In the genomic region with DNA sequence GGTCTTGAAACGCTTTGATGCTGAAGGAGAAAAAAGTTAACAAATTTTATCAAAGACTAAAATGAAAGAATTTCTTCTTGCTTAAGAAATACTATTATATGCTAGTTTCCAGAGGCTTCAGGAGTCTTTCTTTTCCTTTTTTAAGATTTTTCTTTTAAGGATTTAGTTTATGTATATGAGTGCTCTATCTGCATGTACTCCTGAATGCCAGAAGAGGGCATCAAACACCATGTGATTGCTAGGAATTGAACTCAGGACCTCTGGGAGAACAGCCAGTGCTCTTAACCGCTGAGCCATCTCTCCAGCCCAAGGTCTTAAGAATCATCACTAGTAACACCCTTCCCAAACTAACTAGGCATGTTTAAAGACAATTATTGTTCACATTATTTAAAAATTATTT, we compare ENCODE assay signal across 36 mouse cellular contexts. TPM values are rescaled to one million over a fixed set of nuclear protein-coding genes. Genes with fewer than 3 reads are reported as not detected.
DNase-seq lines count a peak whose midpoint lies in the region; TF ChIP-seq lines count a peak whose summit lies in the region.
"Had no signal": no experiment of that assay in that cellular context is flagged by ENCODE, and none has a peak within 500 bp of the region (broad histone marks: within the 10 kb centered on the region; RNA-seq: fewer than 3 reads in every experiment).

No protein-coding gene starts in this region.

- H3K9me3 ChIP-seq in CH12.LX (replicated peaks; ENCODE audit: low read length) (no peaks in the 10 kb centered on the region), MEL (replicated peaks; ENCODE audit: insufficient read depth, low read length) (no peaks in the 10 kb centered on the region)
- H3K9me3 ChIP-seq: forebrain, embryonic 15.5 days; heart, embryonic 13.5 days; limb, embryonic 13.5 days; midbrain, embryonic 10.5 days; midbrain, embryonic 15.5 days had no signal

- H3K79me2 ChIP-seq in CH12.LX (replicated peaks; ENCODE audit: control insufficient read depth, extremely low read depth, insufficient read depth, poor library complexity, severe bottlenecking) = peaks cover 20% of the 10 kb centered on the region
- peaks cover 8% of the 10 kb centered on the region for H3K79me2 ChIP-seq in MEL (ENCODE audit: control insufficient read depth, insufficient read depth, low read length, poor library complexity)

- H3K4me1 ChIP-seq in kidney, adult 2 months (ENCODE audit: control insufficient read depth, insufficient read depth, low read length) = peaks cover 6% of the 10 kb centered on the region; the same call in 1 of the 2 replicates
- H3K4me1 ChIP-seq in CH12.LX (ENCODE audit: control insufficient read depth in 1 of 2, insufficient read depth in 2 of 2) (peaks cover 0 to 6% of the 10 kb centered on the region in 2 experiments; a peak in 2 of 4 replicates), MEL (ENCODE audit: control insufficient read depth in 1 of 2, insufficient read depth in 2 of 2, low read length in 2 of 2) (peaks cover 7 to 8% of the 10 kb centered on the region in 2 experiments)

- TF ChIP-seq CTCF in kidney, adult 2 months (conservative IDR thresholded peaks at IDR 0.05; ENCODE audit: insufficient read depth, insufficient read length, low read depth, low read length) = peak; percentile 28; the same call in 1 of the 2 replicates
- TF ChIP-seq CTCF in CH12.LX (conservative IDR thresholded peaks at IDR 0.05 in 1 of 2, IDR thresholded peaks at IDR 0.05 in 1 of 2; ENCODE audit: low read depth in 2 of 2, low read length in 2 of 2) = peak in 1 of 2 experiments; percentile 43; a peak in 3 of 4 replicates
- peak in 2 of 3 experiments; percentile 8 to 35; a peak in 2 of 6 replicates for TF ChIP-seq CTCF in MEL (IDR thresholded peaks at IDR 0.05 in 2 of 3, conservative IDR thresholded peaks at IDR 0.05 in 1 of 3; ENCODE audit: control insufficient read depth in 1 of 3, insufficient read depth in 1 of 3, low read depth in 2 of 3, low read length in 3 of 3, poor library complexity in 1 of 3, severe bottlenecking in 1 of 3)

- H3K27ac ChIP-seq in kidney, adult 2 months (ENCODE audit: insufficient read depth, low read depth, low read length) = no peak overlapping the region
- H3K27ac ChIP-seq in CH12.LX (ENCODE audit: insufficient read depth, low read depth) (no peak overlapping the region), MEL (ENCODE audit: control insufficient read depth, low read depth, low read length) (no peak overlapping the region)
- H3K27ac ChIP-seq: forebrain, embryonic 15.5 days; gastrocnemius, adult 2 months; heart, embryonic 13.5 days; hindbrain, embryonic 14.5 days; limb, embryonic 13.5 days; liver, embryonic 14.5 days; midbrain, embryonic 10.5 days; midbrain, embryonic 15.5 days had no signal

- H3K36me3 ChIP-seq in kidney, adult 2 months (ENCODE audit: control insufficient read depth, insufficient read depth, low read length) = no peaks in the 10 kb centered on the region
- peaks cover 35 to 60% of the 10 kb centered on the region in 2 experiments for H3K36me3 ChIP-seq in CH12.LX (replicated peaks in 1 of 2; ENCODE audit: control insufficient read depth in 1 of 2, insufficient read depth in 1 of 2, low read length in 1 of 2)
- H3K36me3 ChIP-seq in MEL (ENCODE audit: control insufficient read depth in 1 of 2, insufficient read depth in 2 of 2, low read length in 2 of 2) = peaks cover 5 to 18% of the 10 kb centered on the region in 2 experiments

- dilution Hi-C loops in CH12.LX (cut with MboI; ENCODE audit: extremely low pct_ligation_motif_present, extremely low pct_unique_long_range_greater_than_20kb, low sequenced_read_pairs) = no loop called here

- in situ Hi-C loops in CH12.LX (cut with MboI; ENCODE audit: low pct_ligation_motif_present, low pct_unique_long_range_greater_than_20kb, low sequenced_read_pairs) = no loop called here

- DNase-seq in kidney, adult 2 months = no peak
- DNase-seq in kidney, adult 11 months = no peak
- DNase-seq in 416B (ENCODE audit: low read depth) = peak; percentile 44
- no peak for DNase-seq in CH12.LX (ENCODE audit: extremely low read depth)
- peak; percentile 32 for DNase-seq in MEL (ENCODE audit: low read depth, low spot score)
- no peak for DNase-seq in spleen, postnatal 36 days (ENCODE audit: low spot score in 2 of 2)
- no peak for DNase-seq in cerebellum, postnatal 10 days
- DNase-seq in urinary bladder, adult 18-20 months (ENCODE audit: low spot score in 2 of 2) = no peak
- DNase-seq: adrenal gland, postnatal 25 days; cerebellum, adult 11-12 months; cerebellum, postnatal 25 days; gastrocnemius, adult 2 months; gastrocnemius, postnatal 36 days; heart, adult 18-20 months; heart, postnatal 10 days; kidney, adult 9 months; kidney, postnatal 14 days; lung, embryonic 14.5 days; lung, postnatal 14 days; right cerebral cortex, postnatal 25 days; spleen, adult 18-20 months; thymus, postnatal 4 days had no signal

- TF ChIP-seq EP300 in CH12.LX (IDR thresholded peaks at IDR 0.05; ENCODE audit: low read length) (no peak), MEL (IDR thresholded peaks at IDR 0.05; ENCODE audit: low read depth in 1 of 2, low read length in 2 of 2) (no peak)

- no peaks in the 10 kb centered on the region for H3K27me3 ChIP-seq in kidney, adult 2 months (replicated peaks; ENCODE audit: control insufficient read depth, insufficient read depth, low read length)
- no peaks in the 10 kb centered on the region for H3K27me3 ChIP-seq in CH12.LX (replicated peaks)
- no peaks in the 10 kb centered on the region for H3K27me3 ChIP-seq in MEL (ENCODE audit: control insufficient read depth in 1 of 2, insufficient read depth in 2 of 2, low read length in 2 of 2)
- H3K27me3 ChIP-seq: forebrain, embryonic 15.5 days; heart, embryonic 13.5 days; limb, embryonic 13.5 days; midbrain, embryonic 15.5 days had no signal

- H3K9ac ChIP-seq in CH12.LX (ENCODE audit: insufficient read depth, low read depth) = no peak overlapping the region
- H3K9ac ChIP-seq in MEL (ENCODE audit: control insufficient read depth, low read depth, low read length, poor library complexity, severe bottlenecking) = no peak overlapping the region
- H3K9ac ChIP-seq: forebrain, embryonic 15.5 days; heart, embryonic 13.5 days; hindbrain, embryonic 14.5 days; limb, embryonic 13.5 days; liver, embryonic 14.5 days; lung, embryonic 14.5 days; midbrain, embryonic 15.5 days had no signal

- TF ChIP-seq POLR2A in kidney, adult 2 months (IDR thresholded peaks at IDR 0.05; ENCODE audit: low read depth, low read length) = no peak
- TF ChIP-seq POLR2A in CH12.LX (IDR thresholded peaks at IDR 0.05; ENCODE audit: low read depth, low read length) (no peak), MEL (IDR thresholded peaks at IDR 0.05; ENCODE audit: control insufficient read depth in 1 of 2, insufficient read depth in 1 of 2, low read depth in 1 of 2, low read length in 2 of 2, poor library complexity in 1 of 2) (no peak)

- 83% methylated on average over 2 of the region's 2 CpGs for WGBS in kidney, adult 2 months

- H3K4me3 ChIP-seq in kidney, adult 2 months (ENCODE audit: insufficient read depth, low read depth, low read length) = no peak overlapping the region
- H3K4me3 ChIP-seq in CH12.LX (replicated peaks in 1 of 3; ENCODE audit: low read depth in 2 of 3, low read length in 2 of 3, poor library complexity in 1 of 3) (no peak overlapping the region), MEL (ENCODE audit: control insufficient read depth in 1 of 2, insufficient read depth in 1 of 2, low read depth in 2 of 2, low read length in 2 of 2) (no peak overlapping the region)
- H3K4me3 ChIP-seq: forebrain, embryonic 15.5 days; gastrocnemius, adult 2 months; heart, embryonic 13.5 days; limb, embryonic 13.5 days; midbrain, embryonic 10.5 days; midbrain, embryonic 15.5 days had no signal

- H3K4me2 ChIP-seq in CH12.LX (ENCODE audit: insufficient read depth, low read depth, poor library complexity, severe bottlenecking) = no peak overlapping the region
- H3K4me2 ChIP-seq: forebrain, embryonic 15.5 days; heart, embryonic 13.5 days; hindbrain, embryonic 14.5 days; limb, embryonic 13.5 days; lung, embryonic 14.5 days; midbrain, embryonic 15.5 days had no signal

- TF ChIP-seq RAD21 in CH12.LX (IDR thresholded peaks at IDR 0.05; ENCODE audit: low read depth, low read length) (peak; percentile 34), MEL (IDR thresholded peaks at IDR 0.05; ENCODE audit: low read depth, low read length) (no peak)

RNA-seq across cellular contexts. Expression of a gene that starts 4.4 kb away (rescaled TPM):
- 15.4 and 16.4 TPM in 2 replicates for polyA plus RNA-seq in kidney, adult 2 months (2012; rRNA removed)
- 35.3 and 37.6 TPM in 2 replicates for total RNA-seq in CH12.LX (2012; rRNA removed)
- total RNA-seq in CH12.LX (2014; rRNA removed) = 33.8 and 35.9 TPM in 2 replicates
- 42.7 and 47.0 TPM in 2 replicates for polyA plus RNA-seq in CH12.LX (2012; ENCODE audit: insufficient read length, low read depth)
- 11.7 and 14.3 TPM in 2 replicates for total RNA-seq in MEL (2012; rRNA removed)
- polyA plus RNA-seq in MEL (2012; ENCODE audit: insufficient read depth in 1 of 2, insufficient read length in 2 of 2, low read depth in 1 of 2, low replicate concordance in 2 of 2, missing spikeins in 1 of 2) = 10 to 100 TPM in 1 of 2 experiments, not detected in 1; 16.4 TPM

RNA-seq across cellular contexts. Expression of a gene that starts 12.9 kb away (rescaled TPM):
- 0.75 and 1.8 TPM in 2 replicates for polyA plus RNA-seq in kidney, adult 2 months (2012; rRNA removed)
- 4.2 and 5.7 TPM in 2 replicates for total RNA-seq in CH12.LX (2012; rRNA removed)
- 0.52 and 0.99 TPM in 2 replicates for total RNA-seq in CH12.LX (2014; rRNA removed)
- 1.2 and 1.9 TPM in 2 replicates for polyA plus RNA-seq in CH12.LX (2012; ENCODE audit: insufficient read length, low read depth)
- 3.1 and 5.5 TPM in 2 replicates for total RNA-seq in MEL (2012; rRNA removed)
- 1 to 10 TPM in 1 of 2 experiments, not detected in 1; 1.0 TPM for polyA plus RNA-seq in MEL (2012; ENCODE audit: insufficient read depth in 1 of 2, insufficient read length in 2 of 2, low read depth in 1 of 2, low replicate concordance in 2 of 2, missing spikeins in 1 of 2)
- total RNA-seq: hematopoietic stem cell, adult 5-6 weeks had no signal
- polyA plus RNA-seq: embryonic facial prominence, embryonic 11.5 days; lung, embryonic 14.5 days had no signal

RNA-seq across cellular contexts. Expression of a gene that starts 13.4 kb away (rescaled TPM):
- 13.8 and 18.8 TPM in 2 replicates for polyA plus RNA-seq in kidney, adult 2 months (2012; rRNA removed)
- total RNA-seq in CH12.LX (2012; rRNA removed) (30.9 and 37.2 TPM in 2 replicates), CH12.LX (2014; rRNA removed) (41.7 and 49.4 TPM in 2 replicates), MEL (2012; rRNA removed) (41.8 and 50.0 TPM in 2 replicates)
- polyA plus RNA-seq in CH12.LX (2012; ENCODE audit: insufficient read length, low read depth) (30.4 and 36.5 TPM in 2 replicates), MEL (2012; ENCODE audit: insufficient read depth in 1 of 2, insufficient read length in 2 of 2, low read depth in 1 of 2, low replicate concordance in 2 of 2, missing spikeins in 1 of 2) (10 to 100 TPM in 1 of 2 experiments, not detected in 1; 33.8 TPM)

RNA-seq across cellular contexts. Expression of a gene that starts 40.8 kb away (rescaled TPM):
- polyA plus RNA-seq in kidney, adult 2 months (2012; rRNA removed) = 0.31 and 0.54 TPM in 2 replicates
- total RNA-seq in CH12.LX (2012; rRNA removed) = not detected in 2 replicates
- total RNA-seq in CH12.LX (2014; rRNA removed) = not detected in 2 replicates
- polyA plus RNA-seq in CH12.LX (2012; ENCODE audit: insufficient read length, low read depth) = not detected in 2 replicates
- total RNA-seq in MEL (2012; rRNA removed) = not detected in 2 replicates
- not detected for polyA plus RNA-seq in MEL (2012; ENCODE audit: insufficient read depth in 1 of 2, insufficient read length in 2 of 2, low read depth in 1 of 2, low replicate concordance in 2 of 2, missing spikeins in 1 of 2)
- total RNA-seq: adrenal gland, adult 18-20 months; adrenal gland, postnatal 25 days; gastrocnemius, adult 2 months; gastrocnemius, postnatal 36 days; heart, adult 18-20 months; heart, postnatal 10 days; hematopoietic stem cell, adult 5-6 weeks had no signal
- polyA plus RNA-seq: C2C12; embryonic facial prominence, embryonic 11.5 days; heart, embryonic 13.5 days; lung, embryonic 14.5 days; midbrain, embryonic 10.5 days had no signal

RNA-seq across cellular contexts. Expression of a gene that starts 55.4 kb away (rescaled TPM):
- 0.71 and 6.4 TPM in 2 replicates for polyA plus RNA-seq in kidney, adult 2 months (2012; rRNA removed)
- total RNA-seq in CH12.LX (2012; rRNA removed) (10.6 and 18.5 TPM in 2 replicates), CH12.LX (2014; rRNA removed) (30.6 and 34.8 TPM in 2 replicates), MEL (2012; rRNA removed) (0.12 and 0.39 TPM in 2 replicates)
- polyA plus RNA-seq in CH12.LX (2012; ENCODE audit: insufficient read length, low read depth) (15.4 and 17.7 TPM in 2 replicates), MEL (2012; ENCODE audit: insufficient read depth in 1 of 2, insufficient read length in 2 of 2, low read depth in 1 of 2, low replicate concordance in 2 of 2, missing spikeins in 1 of 2) (under 1 TPM in 1 of 2 experiments, not detected in 1; 0.18 TPM)
- total RNA-seq: gastrocnemius, adult 2 months; left cerebral cortex, adult 8-10 months; left cerebral cortex, postnatal 36 days had no signal
- polyA plus RNA-seq: C2C12; embryonic facial prominence, embryonic 11.5 days; forebrain, embryonic 15.5 days; hindbrain, embryonic 14.5 days; limb, embryonic 13.5 days; lung, embryonic 14.5 days; midbrain, embryonic 10.5 days; midbrain, embryonic 15.5 days; neural tube, embryonic 11.5 days had no signal

Comparison
In these comparisons a context has a peak if more than half of its experiments do, and no peak if none do; other contexts are left out.
1. DNase-seq: peak in 416B (single experiment) and MEL (single experiment); none in kidney, adult 2 months (single experiment), kidney, adult 11 months (single experiment), CH12.LX (single experiment), spleen, postnatal 36 days (0 of 2), cerebellum, postnatal 10 days (0 of 2) and urinary bladder, adult 18-20 months (0 of 2).